Mouse (Mus musculus) spleen, postnatal 0 days (tissue): Measurements from ENCODE around the gene Fndc4. TPM values are rescaled to one million over a fixed set of nuclear protein-coding genes. Genes with fewer than 3 reads are reported as not detected.

Experiments used
- polyA plus RNA-seq: library from polyadenylated mRNA; unstranded; fragments of >200 nt; fragmentation: Nextera tagmentation; extraction: Ambion mirVana; gene quantifications from 2 replicates; pipeline ENCODE4 v1.2.1, GENCODE M21; 2015

Gene Fndc4
- 6.5 and 6.7 TPM in 2 replicates for polyA plus RNA-seq

DNA sequence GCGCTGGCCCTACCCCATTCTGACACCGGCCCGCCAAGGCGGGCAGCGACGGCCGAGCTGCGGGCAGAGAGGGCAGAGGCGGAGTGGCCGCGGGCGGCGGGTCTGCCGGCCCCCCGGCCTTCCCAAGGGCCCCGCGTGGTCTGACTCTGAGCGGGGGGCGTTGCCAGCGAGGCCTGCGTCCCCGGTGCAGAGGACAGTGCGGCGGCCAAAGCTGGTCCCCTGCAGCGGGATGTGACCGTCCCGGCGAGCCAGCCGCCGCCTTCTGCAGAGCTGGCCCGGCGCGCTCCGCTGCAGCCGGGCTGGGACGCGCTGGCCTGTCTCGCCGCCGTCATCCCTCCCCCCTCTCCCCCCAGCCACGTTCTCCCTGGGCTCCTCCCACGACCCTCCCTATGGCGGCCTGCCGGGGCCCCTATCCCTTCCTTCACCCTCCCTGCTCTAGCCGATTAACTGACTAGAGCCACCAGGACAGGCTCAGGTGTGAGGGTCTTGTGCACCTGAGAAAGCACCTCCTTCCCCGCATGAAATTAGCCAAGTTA, at the start of gene Fndc4:
TSS of gene Fndc4 (minus strand) at position 475 of the 536 bp plus-strand sequence.

DNA sequence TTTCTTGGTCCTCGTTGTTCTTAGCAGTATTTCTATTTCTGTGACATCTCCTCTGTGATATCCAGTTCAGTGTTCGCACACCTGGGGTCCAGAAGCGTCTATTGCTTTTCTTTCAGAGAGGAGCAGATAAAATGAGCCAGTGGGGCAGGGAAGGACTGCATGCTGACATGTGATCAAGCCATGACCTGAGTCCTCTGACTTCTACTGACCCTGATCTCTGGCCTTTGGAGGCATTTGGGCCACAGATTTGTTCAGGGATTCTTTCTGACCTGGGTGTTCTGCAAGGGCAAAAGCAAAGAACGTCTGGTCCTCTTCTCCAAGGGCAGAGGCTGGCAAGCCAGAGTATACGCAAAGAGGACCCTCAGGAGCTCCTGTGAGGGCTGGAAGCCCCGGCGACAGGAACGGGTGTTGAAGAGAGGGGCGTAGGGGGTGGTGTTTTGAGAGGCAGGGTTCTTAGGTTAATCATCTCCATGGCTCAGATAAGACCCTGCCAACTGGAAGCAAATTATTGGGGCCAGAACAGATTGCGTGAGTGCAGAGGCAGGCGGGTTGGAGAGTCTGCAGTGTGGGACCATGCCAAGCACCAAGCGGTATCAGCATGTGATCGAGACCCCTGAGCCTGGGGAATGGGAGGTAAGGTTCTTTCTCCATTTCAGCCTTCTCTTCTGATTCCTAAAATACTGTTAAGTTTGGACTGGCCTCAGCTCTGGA, 1.3 kb upstream of the Fndc4 start, which contains the start of gene Gckr:
TSS of gene Gckr (plus strand) at position 397 of the 711 bp plus-strand sequence.

GRCm38 (mm10) chr5:31290521-31291360, 5.1 kb downstream of the Fndc4 start, which contains the start of gene Ift172:
Gene Ift172 (minus strand): TSS chr5:31291116.

GRCm38 (mm10) chr5:31251541-31252101, 44.3 kb downstream of the Fndc4 start, which contains the start of gene Krtcap3:
Gene Krtcap3 (plus strand): TSS chr5:31251691.

Other genes starting within 250 kb of the Fndc4 start
- gene Atraid, start 247.8 kb downstream of the Fndc4 start, polyA plus RNA-seq, result 82.7 and 102 TPM in 2 replicates
- 2.3 and 3.0 TPM in 2 replicates for gene Slc5a6, start 247.2 kb downstream of the Fndc4 start, polyA plus RNA-seq
- gene Cad, start 241.3 kb downstream of the Fndc4 start, polyA plus RNA-seq, result 13.9 and 14.0 TPM in 2 replicates
- gene Dnajc5g, start 189.8 kb downstream of the Fndc4 start, polyA plus RNA-seq, result not detected in 2 replicates
- gene Slc30a3, start 187.8 kb downstream of the Fndc4 start, polyA plus RNA-seq, result not detected in 2 replicates
- not detected in 2 replicates for gene Trim54, start 179.4 kb downstream of the Fndc4 start, polyA plus RNA-seq
- gene Ucn, start 157.3 kb downstream of the Fndc4 start, polyA plus RNA-seq, result not detected in 2 replicates
- gene Mpv17, start 141.8 kb downstream of the Fndc4 start, polyA plus RNA-seq, result 18.6 and 23.3 TPM in 2 replicates
- 0.81 and 1.0 TPM in 2 replicates for gene Gm29609, start 116.2 kb downstream of the Fndc4 start, polyA plus RNA-seq
- 32.6 and 32.8 TPM in 2 replicates for gene Gtf3c2, start 115.9 kb downstream of the Fndc4 start, polyA plus RNA-seq
- gene Snx17, start 102.9 kb downstream of the Fndc4 start, polyA plus RNA-seq, result 59.4 and 66.3 TPM in 2 replicates
- 50.9 and 53.3 TPM in 2 replicates for gene Eif2b4, start 102.7 kb downstream of the Fndc4 start, polyA plus RNA-seq
- gene Zfp513, start 93.8 kb downstream of the Fndc4 start, polyA plus RNA-seq, result 3.3 and 3.5 TPM in 2 replicates
- gene Ppm1g, start 75.4 kb downstream of the Fndc4 start, polyA plus RNA-seq, result 120 and 133 TPM in 2 replicates
- gene Nrbp1, start 55.2 kb downstream of the Fndc4 start, polyA plus RNA-seq, result 54.5 and 67.5 TPM in 2 replicates
- gene Gm9970, start 54.8 kb downstream of the Fndc4 start, polyA plus RNA-seq, result 0.42 and 0.48 TPM in 2 replicates
- gene Krtcap3, start 44.4 kb downstream of the Fndc4 start, polyA plus RNA-seq, result 6.8 and 10.3 TPM in 2 replicates
- 6.0 and 6.3 TPM in 2 replicates for gene Ift172, start 5.0 kb downstream of the Fndc4 start, polyA plus RNA-seq
- 0.18 TPM in 1 of 2 replicates, not detected in the other for gene Gckr, start 1.4 kb upstream of the Fndc4 start, polyA plus RNA-seq
- gene Zfp512, start 156.4 kb upstream of the Fndc4 start, polyA plus RNA-seq, result 21.0 and 25.4 TPM in 2 replicates
- gene 4930548H24Rik, start 189.7 kb upstream of the Fndc4 start, polyA plus RNA-seq, result not detected in 2 replicates
- gene Gpn1, start 198.7 kb upstream of the Fndc4 start, polyA plus RNA-seq, result 17.1 and 19.3 TPM in 2 replicates
- gene Slc4a1ap, start 230.9 kb upstream of the Fndc4 start, polyA plus RNA-seq, result 17.9 and 19.3 TPM in 2 replicates
- 9.7 and 11.1 TPM in 2 replicates for gene Supt7l, start 231.7 kb upstream of the Fndc4 start, polyA plus RNA-seq